Mouse (Mus musculus) cerebellum, postnatal 25 days (tissue): Measurements from ENCODE around the gene Elf2.

Experiments used
- DNase-seq, 2 experiments: peaks; one replicate each; pipeline ENCODE4 v3.0.0; 2021; ENCODE audit warnings: mixed read lengths in 2 of 2

Elf2 gene

GRCm38 (mm10) chr3:51276421-51277111, 63.9 kb downstream of the Elf2 start:
- DNase-seq, result peak in 1 of 2 experiments; percentile 69

GRCm38 (mm10) chr3:51275956-51276398, 64.5 kb downstream of the Elf2 start:
- DNase-seq, result peak; percentile 96 to 97

- DNase-seq, result no peak
These were observed 70.2 kb downstream of the Elf2 start for GRCm38 (mm10) chr3:51270069-51270817.

- no peak for DNase-seq
These were observed 72.0 kb downstream of the Elf2 start for GRCm38 (mm10) chr3:51268434-51268833.

GRCm38 (mm10) chr3:51262942-51263341, 77.5 kb downstream of the Elf2 start:
- DNase-seq, result no peak

- no peak for DNase-seq
These were observed 82.4 kb downstream of the Elf2 start for GRCm38 (mm10) chr3:51258070-51258469.

- DNase-seq, result no peak
These were observed 84.0 kb downstream of the Elf2 start for GRCm38 (mm10) chr3:51256450-51256849.

GRCm38 (mm10) chr3:51254784-51255183, 85.7 kb downstream of the Elf2 start:
- no peak for DNase-seq

- DNase-seq, result no peak
These were observed 87.6 kb downstream of the Elf2 start for GRCm38 (mm10) chr3:51252689-51253402.

- DNase-seq, result no peak
These were observed 88.2 kb downstream of the Elf2 start for GRCm38 (mm10) chr3:51252223-51252622.

GRCm38 (mm10) chr3:51251057-51251456, 89.4 kb downstream of the Elf2 start:
- no peak for DNase-seq

- DNase-seq, result no peak
These were observed 90.6 kb downstream of the Elf2 start for GRCm38 (mm10) chr3:51249866-51250265.

GRCm38 (mm10) chr3:51249460-51249859, 91.0 kb downstream of the Elf2 start:
- no peak for DNase-seq

- no peak for DNase-seq
These were observed 91.9 kb downstream of the Elf2 start for GRCm38 (mm10) chr3:51248600-51248999.

GRCm38 (mm10) chr3:51247704-51248103, 92.8 kb downstream of the Elf2 start:
- DNase-seq, result no peak

- DNase-seq, result no peak
These were observed 100.9 kb downstream of the Elf2 start for GRCm38 (mm10) chr3:51239541-51239940.

- DNase-seq, result no peak
These were observed 101.9 kb downstream of the Elf2 start for GRCm38 (mm10) chr3:51238515-51238914.

GRCm38 (mm10) chr3:51234752-51235055, 105.8 kb downstream of the Elf2 start:
- no peak for DNase-seq

GRCm38 (mm10) chr3:51233918-51234751, 106.3 kb downstream of the Elf2 start:
- peak; percentile 84 to 91 for DNase-seq

- no peak for DNase-seq
These were observed 107.0 kb downstream of the Elf2 start for GRCm38 (mm10) chr3:51233474-51233873.

- no peak for DNase-seq
These were observed 108.1 kb downstream of the Elf2 start for GRCm38 (mm10) chr3:51232205-51232910.

GRCm38 (mm10) chr3:51231499-51231898, 109.0 kb downstream of the Elf2 start:
- no peak for DNase-seq
